Mouse (Mus musculus) heart, adult 2 months (tissue): Measurements from ENCODE around the gene Cemip2.

ENCODE experiments used
- CTCF ChIP-seq: fragments of 200-600 bp; IDR thresholded peaks from 2 replicates; pipeline ENCODE4 v1.8.1; 2022; ENCODE audit warnings: antibody characterized with exemption, mild to moderate bottlenecking, moderate library complexity
- EP300 ChIP-seq: fragments of 200-500 bp; IDR thresholded peaks from 2 replicates; pipeline ENCODE4 v1.6.1; 2011; ENCODE audit warnings: low read depth, low read length, control low read depth; ENCODE audit not compliant: insufficient read depth
- POLR2A ChIP-seq: fragments of 200-500 bp; IDR thresholded peaks from 2 replicates; pipeline ENCODE4 v1.6.1; 2011; ENCODE audit warnings: mild to moderate bottlenecking, low read depth, low read length, control low read depth; ENCODE audit not compliant: insufficient read depth

DNA sequence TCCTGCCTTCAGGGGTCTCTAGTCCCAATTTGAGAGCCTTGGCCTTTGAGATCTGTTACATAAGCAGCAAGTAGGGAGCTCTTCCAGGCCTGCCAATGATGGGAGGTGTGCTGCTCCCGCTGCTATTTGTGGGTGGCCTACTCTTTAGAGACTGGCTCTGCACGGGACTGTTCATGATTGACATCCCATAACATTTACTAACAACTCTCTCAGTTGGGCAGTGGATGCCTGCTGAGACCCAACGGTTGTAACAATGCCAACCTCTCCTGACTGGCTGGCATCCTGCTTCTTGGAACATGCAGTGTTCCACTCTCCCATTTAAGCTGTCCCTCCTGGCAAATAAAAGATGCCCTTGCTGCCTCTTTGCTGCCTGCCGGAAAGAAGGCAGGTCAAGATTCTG lies 106.2 kb downstream of the Cemip2 start:
- TF ChIP-seq CTCF (no peak), POLR2A (no peak), EP300 (no peak)
